Mouse (Mus musculus) limb, embryonic 15.5 days (tissue): Measurements from ENCODE around the gene S100a3. TPM values are rescaled to one million over a fixed set of nuclear protein-coding genes. Genes with fewer than 3 reads are reported as not detected.

Experiments
- ATAC-seq: fragments of 200-750 bp; cut with Nextera tagmentation; 2 replicates; pipeline ENCODE4 v1.8.0; 2017; ENCODE audit warnings: low read depth, moderate TSS enrichment; ENCODE audit not compliant: insufficient number of reproducible peaks, low FRiP score, low TSS enrichment
- H3K27ac ChIP-seq: fragments of 300-500 bp; sonication (generic); 2 replicates; pipeline ENCODE4 v1.5.1; 2015; ENCODE audit warnings: moderate library complexity, mild to moderate bottlenecking, inconsistent platforms
- H3K27me3 ChIP-seq: fragments of 300-500 bp; sonication (generic); 2 replicates; pipeline ENCODE4 v1.6.1; 2015; ENCODE audit warnings: inconsistent platforms
- H3K36me3 ChIP-seq: fragments of 300-500 bp; sonication (generic); 2 replicates; pipeline ENCODE4 v1.6.1; 2015; ENCODE audit warnings: inconsistent platforms
- H3K4me1 ChIP-seq: fragments of 300-500 bp; sonication (generic); 2 replicates; pipeline ENCODE4 v1.6.1; 2015; ENCODE audit warnings: inconsistent platforms
- H3K4me2 ChIP-seq: fragments of 300-500 bp; sonication (generic); 2 replicates; pipeline ENCODE4 v1.6.1; 2015; ENCODE audit warnings: mild to moderate bottlenecking, inconsistent platforms
- H3K4me3 ChIP-seq: fragments of 300-500 bp; sonication (generic); 2 replicates; pipeline ENCODE4 v1.5.1; 2015; ENCODE audit warnings: mild to moderate bottlenecking, inconsistent platforms
- H3K9ac ChIP-seq: fragments of 300-500 bp; sonication (generic); 2 replicates; pipeline ENCODE4 v1.6.1; 2015; ENCODE audit warnings: inconsistent platforms
- H3K9me3 ChIP-seq: fragments of 300-500 bp; sonication (generic); 2 replicates; pipeline ENCODE4 v1.6.1; 2016; ENCODE audit warnings: inconsistent platforms
- WGBS: fragments of 180-500 bp; shearing (Covaris S2); methylation state at CpG from one replicate; pipeline ENCODE4 v1.1.7; 2015; 5-methylcytosine and 5-hydroxymethylcytosine counted together
- polyA plus RNA-seq: library from polyadenylated mRNA; unstranded; fragments of >200 nt; fragmentation: Nextera tagmentation; extraction: Ambion mirVana; gene quantifications from 2 replicates; pipeline ENCODE4 v1.2.1, GENCODE M21; 2015

The S100a3 gene
- polyA plus RNA-seq, 1 experiment from 2014 or later, result 1.8 TPM

DNA sequence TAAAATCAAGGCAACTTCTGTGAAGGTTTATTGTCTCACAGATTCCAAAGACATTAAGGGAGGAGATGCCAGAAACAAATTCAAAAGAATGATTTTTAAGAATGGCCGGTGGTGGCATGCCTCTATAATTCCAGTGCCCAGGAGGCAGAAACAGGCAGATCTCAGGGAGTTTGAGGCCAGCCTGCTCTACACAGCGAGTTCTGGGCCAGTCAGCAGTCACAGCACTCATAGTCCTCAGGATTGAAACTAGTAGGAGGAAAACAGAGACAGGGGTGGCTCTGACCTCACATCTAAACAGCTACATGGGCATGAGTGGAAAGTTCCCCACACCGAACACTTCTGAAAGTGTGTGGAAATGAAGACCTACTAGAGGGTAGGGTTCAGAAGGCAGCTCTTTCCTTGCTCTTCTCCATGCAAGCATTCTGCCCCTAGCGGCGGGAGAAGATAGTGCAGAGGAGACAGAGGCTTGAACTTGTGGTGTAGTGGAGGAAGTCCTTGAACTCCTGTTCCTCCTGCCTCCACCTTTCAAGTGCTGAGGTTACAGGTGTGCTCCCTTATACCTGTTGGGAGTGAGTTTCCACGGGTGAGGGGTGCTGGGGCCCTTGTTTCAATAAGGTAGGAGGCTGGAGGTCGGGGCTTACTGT, 79.3 kb downstream of the S100a3 start:
- Histone ChIP-seq H3K4me3 (no peak overlapping the region), H3K9ac (no peak overlapping the region), H3K36me3 (no peaks in the 10 kb centered on the region), H3K27ac (no peak overlapping the region), H3K27me3 (no peaks in the 10 kb centered on the region), H3K4me1 (no peaks in the 10 kb centered on the region), H3K9me3 (no peaks in the 10 kb centered on the region), H3K4me2 (no peak overlapping the region)
- WGBS, result 52% methylated on average over 7 of the region's 7 CpGs
- ATAC-seq, result no peak

DNA sequence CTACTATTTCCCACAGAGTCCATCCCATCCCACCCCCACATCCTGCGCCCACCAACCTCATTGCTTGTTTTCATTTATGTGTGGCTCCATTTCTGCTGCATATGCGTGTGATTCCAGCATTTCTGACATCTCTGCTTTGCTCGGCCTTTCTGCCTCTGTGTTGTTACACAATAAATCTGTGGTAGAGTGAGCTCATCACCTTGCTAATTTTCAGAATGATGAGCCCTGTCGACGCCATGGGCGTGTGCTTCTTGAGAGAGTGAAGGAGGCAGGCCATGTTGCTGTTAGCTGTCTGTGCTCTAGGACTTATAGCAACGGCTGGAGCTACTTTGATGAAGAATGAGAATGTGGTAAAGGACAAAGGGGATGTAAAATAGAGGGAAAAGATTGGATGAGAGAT, 80.6 kb downstream of the S100a3 start:
- H3K27ac ChIP-seq, result no peak overlapping the region
- H3K36me3 ChIP-seq, result no peaks in the 10 kb centered on the region
- no peak overlapping the region for H3K4me3 ChIP-seq
- WGBS, result 78% methylated on average over 7 of the region's 7 CpGs
- H3K9me3 ChIP-seq, result no peaks in the 10 kb centered on the region
- H3K4me1 ChIP-seq, result no peaks in the 10 kb centered on the region
- H3K27me3 ChIP-seq, result no peaks in the 10 kb centered on the region
- no peak overlapping the region for H3K4me2 ChIP-seq
- no peak for ATAC-seq
- H3K9ac ChIP-seq, result no peak overlapping the region

DNA sequence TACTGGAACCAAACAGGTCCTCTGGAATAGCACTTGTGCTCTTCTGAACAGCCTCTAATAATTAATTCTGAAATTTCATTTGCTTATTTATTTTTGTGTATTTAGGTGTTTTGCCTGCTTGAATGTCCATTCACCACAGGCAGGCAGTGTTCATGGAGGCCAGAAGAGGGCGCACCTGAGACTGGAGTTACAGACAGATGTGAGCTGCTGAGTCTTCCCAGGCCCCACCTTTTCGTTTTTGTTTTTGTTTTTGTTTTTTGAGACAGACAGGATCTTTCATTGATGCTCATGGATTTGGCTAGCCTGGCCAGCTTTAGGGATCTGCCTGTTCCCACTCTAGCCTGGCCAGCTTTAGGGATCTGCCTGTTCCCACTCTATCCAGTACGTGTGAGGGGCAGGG, 83.8 kb downstream of the S100a3 start:
- no peak for ATAC-seq
- WGBS, result 49% methylated on average over 3 of the region's 3 CpGs
- no peak overlapping the region for H3K9ac ChIP-seq

DNA sequence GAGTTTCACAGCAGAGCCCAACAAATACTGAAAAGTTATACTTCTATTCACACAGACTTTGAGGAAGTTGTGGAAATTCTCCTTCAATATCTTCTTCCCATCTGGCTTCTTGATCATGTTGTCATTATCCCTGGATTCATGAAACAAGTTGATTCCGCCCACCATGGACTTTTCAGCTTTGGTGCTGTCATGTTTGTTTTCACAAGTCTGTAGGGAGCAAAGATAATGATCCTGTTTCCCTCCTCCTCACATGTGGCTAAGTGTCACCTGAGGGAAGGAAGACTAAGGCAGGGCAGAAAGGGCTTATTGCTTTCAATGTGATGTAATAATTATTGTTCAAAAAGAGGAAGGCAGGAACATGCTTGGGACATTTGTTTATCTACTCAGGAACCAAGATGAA, 86.9 kb downstream of the S100a3 start:
- no peak overlapping the region for H3K4me2 ChIP-seq
- no peak overlapping the region for H3K4me3 ChIP-seq
- H3K4me1 ChIP-seq, result no peaks in the 10 kb centered on the region
- no peak overlapping the region for H3K9ac ChIP-seq
- no peaks in the 10 kb centered on the region for H3K9me3 ChIP-seq
- no peaks in the 10 kb centered on the region for H3K36me3 ChIP-seq
- ATAC-seq, result no peak
- no peaks in the 10 kb centered on the region for H3K27me3 ChIP-seq
- 88% methylated on average over 1 of the region's 1 CpGs for WGBS
- H3K27ac ChIP-seq, result no peak overlapping the region

More for the DNA sequence above, 83.8 kb downstream of the S100a3 start:
- no peak overlapping the region for H3K4me2 ChIP-seq
- no peaks in the 10 kb centered on the region for H3K4me1 ChIP-seq
- H3K9me3 ChIP-seq, result no peaks in the 10 kb centered on the region
- no peak overlapping the region for H3K4me3 ChIP-seq
- H3K27me3 ChIP-seq, result no peaks in the 10 kb centered on the region
- no peaks in the 10 kb centered on the region for H3K36me3 ChIP-seq
- no peak overlapping the region for H3K27ac ChIP-seq

DNA sequence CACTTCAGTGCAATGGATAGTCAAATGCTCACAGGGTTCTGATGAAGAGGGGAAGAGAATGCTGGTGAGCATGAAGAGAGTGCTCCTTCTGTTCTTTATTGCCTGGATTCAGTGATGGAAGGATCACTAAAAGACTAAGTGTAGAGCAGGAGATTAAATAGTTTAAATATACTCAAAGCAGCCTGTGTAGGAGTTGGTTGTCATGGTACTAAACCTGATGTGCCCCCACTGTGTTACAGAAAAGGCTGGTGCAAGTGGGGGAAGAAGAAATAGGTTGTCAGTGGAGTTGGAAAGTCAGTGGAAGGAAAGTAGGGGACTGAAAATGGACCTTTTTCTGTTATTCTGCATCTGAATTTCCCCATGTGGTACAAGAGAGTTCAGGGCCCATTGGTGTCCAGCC, 88.6 kb downstream of the S100a3 start:
- H3K27ac ChIP-seq, result no peak overlapping the region
- H3K27me3 ChIP-seq, result no peaks in the 10 kb centered on the region
- H3K9ac ChIP-seq, result no peak overlapping the region
- ATAC-seq, result no peak
- no peak overlapping the region for H3K4me2 ChIP-seq
- H3K4me3 ChIP-seq, result no peak overlapping the region
- H3K4me1 ChIP-seq, result no peaks in the 10 kb centered on the region
- no peaks in the 10 kb centered on the region for H3K36me3 ChIP-seq
- no peaks in the 10 kb centered on the region for H3K9me3 ChIP-seq

- Histone ChIP-seq H3K36me3 (no peaks in the 10 kb centered on the region), H3K4me2 (no peak overlapping the region), H3K27ac (no peak overlapping the region), H3K9me3 (no peaks in the 10 kb centered on the region), H3K27me3 (no peaks in the 10 kb centered on the region), H3K4me3 (no peak overlapping the region), H3K9ac (no peak overlapping the region), H3K4me1 (no peaks in the 10 kb centered on the region)
- ATAC-seq, result no peak
- WGBS, result 90% methylated on average over 2 of the region's 2 CpGs
These were observed 89.5 kb downstream of the S100a3 start for GRCm38 (mm10) chr3:90649832-90650231.

Other genes with a start within 250 kb of the S100a3 start
- gene Slc27a3, start 170.6 kb upstream of the S100a3 start, polyA plus RNA-seq, result 36.2 and 37.0 TPM in 2 replicates
- 25.6 and 28.0 TPM in 2 replicates for gene Ints3, start 127.0 kb upstream of the S100a3 start, polyA plus RNA-seq
- gene Npr1, start 94.7 kb upstream of the S100a3 start, polyA plus RNA-seq, result 5.4 and 6.7 TPM in 2 replicates
- gene Ilf2, start 84.5 kb upstream of the S100a3 start, polyA plus RNA-seq, result 171 and 176 TPM in 2 replicates
- 89.9 and 95.4 TPM in 2 replicates for gene Snapin, start 69.5 kb upstream of the S100a3 start, polyA plus RNA-seq
- gene Chtop, start 51.1 kb upstream of the S100a3 start, polyA plus RNA-seq, result 146 and 147 TPM in 2 replicates
- gene S100a1, start 46.2 kb upstream of the S100a3 start, polyA plus RNA-seq, result 38.7 and 40.1 TPM in 2 replicates
- 52.1 and 55.0 TPM in 2 replicates for gene S100a13, start 46.1 kb upstream of the S100a3 start, polyA plus RNA-seq
- gene S100a14, start 33.7 kb upstream of the S100a3 start, polyA plus RNA-seq, result 171 TPM in 2 replicates
- gene S100a16, start 23.3 kb upstream of the S100a3 start, polyA plus RNA-seq, result 426 and 454 TPM in 2 replicates
- gene S100a2, start 29.7 kb downstream of the S100a3 start, polyA plus RNA-seq, result not detected in 2 replicates
- not detected in 2 replicates for gene Gm42674, start 41.3 kb downstream of the S100a3 start, polyA plus RNA-seq
- 21.0 and 29.6 TPM in 2 replicates for gene S100a4, start 43.2 kb downstream of the S100a3 start, polyA plus RNA-seq
- gene S100a5, start 47.9 kb downstream of the S100a3 start, polyA plus RNA-seq, result not detected in 2 replicates
- 481 and 553 TPM in 2 replicates for gene S100a6, start 52.3 kb downstream of the S100a3 start, polyA plus RNA-seq
- 8.4 and 9.6 TPM in 2 replicates for gene S100a7a, start 93.4 kb downstream of the S100a3 start, polyA plus RNA-seq
- 30.5 and 33.3 TPM in 2 replicates for gene S100a8, start 108.4 kb downstream of the S100a3 start, polyA plus RNA-seq
- gene S100a9, start 135.1 kb downstream of the S100a3 start, polyA plus RNA-seq, result 20.9 and 25.6 TPM in 2 replicates
- gene Pglyrp4, start 166.3 kb downstream of the S100a3 start, polyA plus RNA-seq, result 1.2 and 1.3 TPM in 2 replicates
- gene Gm5849, start 217.3 kb downstream of the S100a3 start, polyA plus RNA-seq, result not detected in 2 replicates